Mouse (Mus musculus): Measurements from ENCODE around the gene Arid2. TPM values are rescaled to one million over a fixed set of nuclear protein-coding genes. Genes with fewer than 3 reads are reported as not detected.

Arid2 gene
- total and polyA plus RNA-seq, 3 experiments: 11.9 to 14.1 (median 13.3) TPM

- H3K36me3 ChIP-seq (replicated peaks in 1 of 2; ENCODE audit: control insufficient read depth in 1 of 2, insufficient read depth in 1 of 2, low read length in 1 of 2): peaks cover 8 to 19% of the 10 kb centered on the region in 2 experiments
- peak; percentile 84 for DNase-seq (ENCODE audit: extremely low read depth)
Measured at GRCm38 (mm10) chr15:96285323-96286014, 1.8 kb upstream of the Arid2 start.

More at GRCm38 (mm10) chr15:96285323-96286014, 1.8 kb upstream of the Arid2 start:
- Histone ChIP-seq H3K9ac (ENCODE audit: insufficient read depth, low read depth) (peak overlapping the region; percentile 94), H3K4me1 (ENCODE audit: control insufficient read depth in 1 of 2, insufficient read depth in 2 of 2) (peaks cover 0 to 34% of the 10 kb centered on the region in 2 experiments; a peak in 3 of 4 replicates), H3K4me2 (ENCODE audit: insufficient read depth, low read depth, poor library complexity, severe bottlenecking) (peak overlapping the region; percentile 77), H3K27ac (ENCODE audit: insufficient read depth, low read depth) (peak overlapping the region; percentile 82), H3K27me3 (replicated peaks) (no peaks in the 10 kb centered on the region), H3K79me2 (replicated peaks; ENCODE audit: control insufficient read depth, extremely low read depth, insufficient read depth, poor library complexity, severe bottlenecking) (peaks cover 44% of the 10 kb centered on the region), H3K4me3 (replicated peaks in 1 of 3; ENCODE audit: low read depth in 2 of 3, low read length in 2 of 3, poor library complexity in 1 of 3) (peak overlapping the region; percentile 73 to 83 (median 83)), H3K9me3 (replicated peaks; ENCODE audit: low read length) (peaks cover 5% of the 10 kb centered on the region)
- TF ChIP-seq USF2 (conservative IDR thresholded peaks at IDR 0.05; ENCODE audit: low read depth, low read length) (no peak), GABPA (IDR thresholded peaks at IDR 0.05; ENCODE audit: insufficient replicate concordance, low read depth, low read length) (no peak), PAX5 (IDR thresholded peaks at IDR 0.05; ENCODE audit: low read length) (no peak), KAT2A (IDR thresholded peaks at IDR 0.05; ENCODE audit: insufficient replicate concordance, low read length) (no peak), ZC3H11A (IDR thresholded peaks at IDR 0.05; ENCODE audit: low read depth, low read length) (peak; percentile 94), UBTF (IDR thresholded peaks at IDR 0.05; ENCODE audit: low read depth, low read length) (peak; percentile 79; the same call in 1 of the 2 replicates), SIN3A (IDR thresholded peaks at IDR 0.05; ENCODE audit: low read length) (peak; percentile 60; the same call in 1 of the 2 replicates), CHD2 (IDR thresholded peaks at IDR 0.05; ENCODE audit: low read length) (no peak), TCF12 (IDR thresholded peaks at IDR 0.05; ENCODE audit: low read depth, low read length) (peak; percentile 85), CHD1 (IDR thresholded peaks at IDR 0.05; ENCODE audit: low read depth, low read length) (no peak; the same call in 1 of the 2 replicates), ETS1 (conservative IDR thresholded peaks at IDR 0.05; ENCODE audit: low read depth, low read length) (peak; percentile 60), MAZ (IDR thresholded peaks at IDR 0.05; ENCODE audit: low read depth, low read length) (peak; percentile 82), POLR2AphosphoS2 (IDR thresholded peaks at IDR 0.05; ENCODE audit: low read depth, low read length) (no peak; the same call in 1 of the 2 replicates), MEF2A (IDR thresholded peaks at IDR 0.05; ENCODE audit: borderline replicate concordance, low read depth, low read length) (peak; percentile 70), RCOR1 (conservative IDR thresholded peaks at IDR 0.05; ENCODE audit: low read depth, low read length) (no peak; the same call in 1 of the 2 replicates), ZMIZ1 (IDR thresholded peaks at IDR 0.05; ENCODE audit: low read depth, low read length) (peak; percentile 37), MYC (IDR thresholded peaks at IDR 0.05; ENCODE audit: low read depth, low read length) (no peak), RAD21 (IDR thresholded peaks at IDR 0.05; ENCODE audit: low read depth, low read length) (no peak), TBP (conservative IDR thresholded peaks at IDR 0.05; ENCODE audit: low read depth, low read length) (0 out of 2 replicates have a peak, but pooled peaks have one; percentile 49), USF1 (IDR thresholded peaks at IDR 0.05; ENCODE audit: low read depth, low read length) (no peak), IRF4 (IDR thresholded peaks at IDR 0.05; ENCODE audit: low read depth, low read length) (peak; percentile 72; the same call in 1 of the 2 replicates), HCFC1 (IDR thresholded peaks at IDR 0.05; ENCODE audit: low read depth, low read length) (peak; percentile 73), ELF1 (IDR thresholded peaks at IDR 0.05; ENCODE audit: low read depth, low read length) (0 out of 2 replicates have a peak, but pooled peaks have one; percentile 38), MAX (IDR thresholded peaks at IDR 0.05; ENCODE audit: low read length) (peak; percentile 41), E2F4 (IDR thresholded peaks at IDR 0.05; ENCODE audit: insufficient replicate concordance, low read depth, low read length) (no peak), MAFK (IDR thresholded peaks at IDR 0.05; ENCODE audit: insufficient replicate concordance, low read length) (no peak), MXI1 (IDR thresholded peaks at IDR 0.05; ENCODE audit: low read depth, low read length) (peak; percentile 50), NRF1 (IDR thresholded peaks at IDR 0.05; ENCODE audit: low read depth, low read length) (peak; percentile 83), POLR2A (IDR thresholded peaks at IDR 0.05; ENCODE audit: low read depth, low read length) (peak; percentile 81), SMC3 (IDR thresholded peaks at IDR 0.05; ENCODE audit: low read depth, low read length) (no peak), EP300 (IDR thresholded peaks at IDR 0.05; ENCODE audit: low read length) (no peak; the same call in 1 of the 2 replicates), JUND (conservative IDR thresholded peaks at IDR 0.05; ENCODE audit: low read depth, low read length) (no peak), CTCF (conservative IDR thresholded peaks at IDR 0.05 in 1 of 2, IDR thresholded peaks at IDR 0.05 in 1 of 2; ENCODE audit: low read depth in 2 of 2, low read length in 2 of 2) (no peak), NELFE (IDR thresholded peaks at IDR 0.05; ENCODE audit: low read depth, low read length) (peak; percentile 74), JUN (IDR thresholded peaks at IDR 0.05; ENCODE audit: insufficient read depth, low read depth, low read length) (no peak), ZKSCAN1 (IDR thresholded peaks at IDR 0.05; ENCODE audit: borderline replicate concordance, low read depth, low read length) (no peak), BHLHE40 (IDR thresholded peaks at IDR 0.05; ENCODE audit: low read depth, low read length) (peak; percentile 45; the same call in 1 of the 2 replicates), ZNF384 (IDR thresholded peaks at IDR 0.05; ENCODE audit: low read depth, low read length) (no peak)
- in situ Hi-C loops (cut with MboI; ENCODE audit: low pct_ligation_motif_present, low pct_unique_long_range_greater_than_20kb, low sequenced_read_pairs) (no loop called here), dilution Hi-C loops (cut with MboI; ENCODE audit: extremely low pct_ligation_motif_present, extremely low pct_unique_long_range_greater_than_20kb, low sequenced_read_pairs) (no loop called here)
